ENCODE assay signal across 8 mouse cellular contexts in genomic region chr1:156040731-156041401, GRCm38 (mm10). TPM values are rescaled to one million over a fixed set of nuclear protein-coding genes. Genes with fewer than 3 reads are reported as not detected.
DNase-seq lines count a peak whose midpoint lies in the region; ATAC-seq and TF ChIP-seq lines count a peak whose summit lies in the region.

No protein-coding gene starts in this region.

- H3K4me3 ChIP-seq in embryonic facial prominence, embryonic 10.5 days = peak overlapping the region; percentile 68
- peak overlapping the region; percentile 61 for H3K4me3 ChIP-seq in intestine, postnatal 0 days (ENCODE audit: low read depth, low read length)
- H3K4me3 ChIP-seq in midbrain, embryonic 11.5 days (ENCODE audit: low read depth, low read length) = peak overlapping the region; percentile 61

- TF ChIP-seq CTCF in intestine, postnatal 0 days (IDR thresholded peaks at IDR 0.05; ENCODE audit: low read depth) = no peak

- peak overlapping the region; percentile 64 for H3K4me2 ChIP-seq in intestine, postnatal 0 days (replicated peaks; ENCODE audit: low read depth)
- peak overlapping the region; percentile 52 for H3K4me2 ChIP-seq in midbrain, embryonic 11.5 days

- intact Hi-C loops in left cerebral cortex, postnatal 4 days (cut with DNase I) = no loop called here

- ATAC-seq in granulocyte monocyte progenitor cell, adult 5-6 weeks (replicated peaks; ENCODE audit: poor library complexity, severe bottlenecking) = peak; percentile 60
- peak; percentile 60 for ATAC-seq in intestine, postnatal 0 days
- ATAC-seq in midbrain, embryonic 11.5 days (ENCODE audit: low FRiP score) = peak; percentile 88

- H3K27ac ChIP-seq in embryonic facial prominence, embryonic 10.5 days (replicated peaks) = peak overlapping the region; percentile 83
- H3K27ac ChIP-seq in intestine, postnatal 0 days (ENCODE audit: low read depth, low read length) = peak overlapping the region; percentile 94
- H3K27ac ChIP-seq in midbrain, embryonic 11.5 days (ENCODE audit: low read depth, low read length) = no peak overlapping the region

- no peaks in the 10 kb centered on the region for H3K27me3 ChIP-seq in embryonic facial prominence, embryonic 10.5 days (replicated peaks; ENCODE audit: low read depth, poor library complexity, severe bottlenecking)
- no peaks in the 10 kb centered on the region for H3K27me3 ChIP-seq in intestine, postnatal 0 days (replicated peaks; ENCODE audit: control insufficient read depth, insufficient read depth, low read length)
- no peaks in the 10 kb centered on the region for H3K27me3 ChIP-seq in midbrain, embryonic 11.5 days (ENCODE audit: control insufficient read depth, insufficient read depth, low read length)

- peak; percentile 96 for DNase-seq in adrenal gland, postnatal 14 days
- DNase-seq in embryonic facial prominence, embryonic 10.5 days (ENCODE audit: low spot score) = peak; percentile 93
- peak; percentile 91 for DNase-seq in left cerebral cortex, postnatal 4 days
- DNase-seq in midbrain, embryonic 11.5 days (ENCODE audit: low spot score, missing footprints) = peak; percentile 97
- DNase-seq in right cerebral cortex, postnatal 4 days = peak; percentile 85
- peak; percentile 94 for DNase-seq in yolk sac, embryonic 10.5 days (ENCODE audit: low spot score)

- peak overlapping the region; percentile 48 for H3K9ac ChIP-seq in intestine, postnatal 0 days (ENCODE audit: low read depth, low read length)
- H3K9ac ChIP-seq in midbrain, embryonic 11.5 days (ENCODE audit: low read length) = peak overlapping the region; percentile 71

- no peaks in the 10 kb centered on the region for H3K9me3 ChIP-seq in embryonic facial prominence, embryonic 10.5 days
- no peaks in the 10 kb centered on the region for H3K9me3 ChIP-seq in intestine, postnatal 0 days (ENCODE audit: control insufficient read depth)
- H3K9me3 ChIP-seq in midbrain, embryonic 11.5 days (ENCODE audit: control insufficient read depth, low read length) = no peaks in the 10 kb centered on the region

- WGBS in embryonic facial prominence, embryonic 10.5 days = 2% methylated on average over 22 of the region's 22 CpGs
- WGBS in intestine, postnatal 0 days = 2% methylated on average over 22 of the region's 22 CpGs
- WGBS in midbrain, embryonic 11.5 days = 2% methylated on average over 22 of the region's 22 CpGs

- peaks cover 28% of the 10 kb centered on the region for H3K4me1 ChIP-seq in embryonic facial prominence, embryonic 10.5 days
- 0 out of 2 replicates have a peak, but pooled peaks cover 3% of the 10 kb centered on the region for H3K4me1 ChIP-seq in intestine, postnatal 0 days (replicated peaks; ENCODE audit: control insufficient read depth, insufficient read depth, low read length)
- H3K4me1 ChIP-seq in midbrain, embryonic 11.5 days (ENCODE audit: control insufficient read depth, insufficient read depth, low read length) = peaks cover 15% of the 10 kb centered on the region

- H3K36me3 ChIP-seq in embryonic facial prominence, embryonic 10.5 days (replicated peaks) = peaks cover 33% of the 10 kb centered on the region
- peaks cover 14% of the 10 kb centered on the region for H3K36me3 ChIP-seq in intestine, postnatal 0 days (ENCODE audit: control insufficient read depth, insufficient read depth)
- H3K36me3 ChIP-seq in midbrain, embryonic 11.5 days (ENCODE audit: control insufficient read depth, insufficient read depth, low read length) = 0 out of 2 replicates have a peak, but pooled peaks cover 4% of the 10 kb centered on the region

RNA-seq across cellular contexts. Expression of gene Tor1aip1, which starts 4.6 kb away (rescaled TPM):
- total RNA-seq in adrenal gland, postnatal 14 days (2021) = 99.0 and 101 TPM in 2 replicates
- 37.0 and 38.8 TPM in 2 replicates for polyA plus RNA-seq in embryonic facial prominence, embryonic 10.5 days (2016; fragmentation: Nextera tagmentation; extraction: Ambion mirVana)
- total RNA-seq in granulocyte monocyte progenitor cell, adult 5-6 weeks (2014; fragmentation: Nextera tagmentation) = 68.5 and 73.8 TPM in 2 replicates
- total RNA-seq in granulocyte monocyte progenitor cell, adult 5-6 weeks (2017) = 30.2 and 36.9 TPM in 2 replicates
- 34.6 and 34.7 TPM in 2 replicates for polyA plus RNA-seq in intestine, postnatal 0 days (2015; fragmentation: Nextera tagmentation; extraction: Ambion mirVana)
- 10 to 100 TPM; 17.4 to 20.6 TPM for total RNA-seq in left cerebral cortex, postnatal 4 days (2021)
- polyA plus RNA-seq in midbrain, embryonic 11.5 days (2014; fragmentation: Nextera tagmentation; extraction: Ambion mirVana) = 35.3 and 37.8 TPM in 2 replicates

RNA-seq across cellular contexts. Expression of gene Tor1aip2, which starts 5.7 kb away (rescaled TPM):
- total RNA-seq in adrenal gland, postnatal 14 days (2021) = 113 and 124 TPM in 2 replicates
- 111 and 116 TPM in 2 replicates for polyA plus RNA-seq in embryonic facial prominence, embryonic 10.5 days (2016; fragmentation: Nextera tagmentation; extraction: Ambion mirVana)
- total RNA-seq in granulocyte monocyte progenitor cell, adult 5-6 weeks (2014; fragmentation: Nextera tagmentation) = 51.8 and 69.8 TPM in 2 replicates
- total RNA-seq in granulocyte monocyte progenitor cell, adult 5-6 weeks (2017) = 50.8 and 52.6 TPM in 2 replicates
- 129 and 142 TPM in 2 replicates for polyA plus RNA-seq in intestine, postnatal 0 days (2015; fragmentation: Nextera tagmentation; extraction: Ambion mirVana)
- 10 to 100 TPM; 51.4 to 54.7 TPM for total RNA-seq in left cerebral cortex, postnatal 4 days (2021)
- polyA plus RNA-seq in midbrain, embryonic 11.5 days (2014; fragmentation: Nextera tagmentation; extraction: Ambion mirVana) = 115 and 131 TPM in 2 replicates
